Mouse (Mus musculus): ENCODE data around the gene Gtpbp3. TPM values are rescaled to one million over a fixed set of nuclear protein-coding genes. Genes with fewer than 3 reads are reported as not detected.

Gene Gtpbp3
- polyA plus RNA-seq, 1 experiment from 2014 or later, result 4.8 TPM

Other genes starting within 250 kb of the Gtpbp3 start
- 15.1 and 17.5 TPM in 2 replicates for gene Myo9b, start 215.4 kb upstream of the Gtpbp3 start, polyA plus RNA-seq (2014; fragmentation: Nextera tagmentation; extraction: Ambion mirVana)
- 62.1 and 64.4 TPM in 2 replicates for gene Haus8, start 215.2 kb upstream of the Gtpbp3 start, polyA plus RNA-seq (2014; fragmentation: Nextera tagmentation; extraction: Ambion mirVana)
- 78.0 and 81.0 TPM in 2 replicates for gene Use1, start 121.3 kb upstream of the Gtpbp3 start, polyA plus RNA-seq (2014; fragmentation: Nextera tagmentation; extraction: Ambion mirVana)
- gene Ocel1, start 116.8 kb upstream of the Gtpbp3 start, polyA plus RNA-seq (2014; fragmentation: Nextera tagmentation; extraction: Ambion mirVana), result 2.1 and 2.2 TPM in 2 replicates
- gene Nr2f6, start 106.1 kb upstream of the Gtpbp3 start, polyA plus RNA-seq (2014; fragmentation: Nextera tagmentation; extraction: Ambion mirVana), result 53.7 and 62.5 TPM in 2 replicates
- 2.9 and 4.3 TPM in 2 replicates for gene Ushbp1, start 92.3 kb upstream of the Gtpbp3 start, polyA plus RNA-seq (2014; fragmentation: Nextera tagmentation; extraction: Ambion mirVana)
- 93.6 and 111 TPM in 2 replicates for gene Babam1, start 91.2 kb upstream of the Gtpbp3 start, polyA plus RNA-seq (2014; fragmentation: Nextera tagmentation; extraction: Ambion mirVana)
- gene Ankle1, start 82.1 kb upstream of the Gtpbp3 start, polyA plus RNA-seq (2014; fragmentation: Nextera tagmentation; extraction: Ambion mirVana), result 9.0 and 13.0 TPM in 2 replicates
- gene Abhd8, start 24.4 kb upstream of the Gtpbp3 start, polyA plus RNA-seq (2014; fragmentation: Nextera tagmentation; extraction: Ambion mirVana), result 30.1 and 37.4 TPM in 2 replicates
- gene Mrpl34, start 23.1 kb upstream of the Gtpbp3 start, polyA plus RNA-seq (2014; fragmentation: Nextera tagmentation; extraction: Ambion mirVana), result 180 and 185 TPM in 2 replicates
- gene Dda1, start 18.9 kb upstream of the Gtpbp3 start, polyA plus RNA-seq (2014; fragmentation: Nextera tagmentation; extraction: Ambion mirVana), result 105 and 115 TPM in 2 replicates
- gene Ano8, start 2.1 kb upstream of the Gtpbp3 start, polyA plus RNA-seq (2014; fragmentation: Nextera tagmentation; extraction: Ambion mirVana), result 3.1 and 3.2 TPM in 2 replicates
- gene Plvap, start 23.6 kb downstream of the Gtpbp3 start, polyA plus RNA-seq (2014; fragmentation: Nextera tagmentation; extraction: Ambion mirVana), result 48.8 and 50.3 TPM in 2 replicates
- gene Ccdc194, start 37.6 kb downstream of the Gtpbp3 start, polyA plus RNA-seq (2014; fragmentation: Nextera tagmentation; extraction: Ambion mirVana), result 0.15 and 0.31 TPM in 2 replicates
- 3.5 and 4.3 TPM in 2 replicates for gene Bst2, start 49.4 kb downstream of the Gtpbp3 start, polyA plus RNA-seq (2014; fragmentation: Nextera tagmentation; extraction: Ambion mirVana)
- 53.4 and 62.2 TPM in 2 replicates for gene Mvb12a, start 54.8 kb downstream of the Gtpbp3 start, polyA plus RNA-seq (2014; fragmentation: Nextera tagmentation; extraction: Ambion mirVana)
- gene Tmem221, start 70.8 kb downstream of the Gtpbp3 start, polyA plus RNA-seq (2014; fragmentation: Nextera tagmentation; extraction: Ambion mirVana), result 0.13 and 0.31 TPM in 2 replicates
- 0.17 TPM in 1 of 2 replicates, not detected in the other for gene Nxnl1, start 78.5 kb downstream of the Gtpbp3 start, polyA plus RNA-seq (2014; fragmentation: Nextera tagmentation; extraction: Ambion mirVana)
- gene Slc27a1, start 80.8 kb downstream of the Gtpbp3 start, polyA plus RNA-seq (2014; fragmentation: Nextera tagmentation; extraction: Ambion mirVana), result 11.2 and 14.4 TPM in 2 replicates
- gene Pgls, start 104.1 kb downstream of the Gtpbp3 start, polyA plus RNA-seq (2014; fragmentation: Nextera tagmentation; extraction: Ambion mirVana), result 231 and 237 TPM in 2 replicates
- 2.6 and 2.7 TPM in 2 replicates for gene Fam129c, start 109.5 kb downstream of the Gtpbp3 start, polyA plus RNA-seq (2014; fragmentation: Nextera tagmentation; extraction: Ambion mirVana)
- gene Colgalt1, start 122.9 kb downstream of the Gtpbp3 start, polyA plus RNA-seq (2014; fragmentation: Nextera tagmentation; extraction: Ambion mirVana), result 45.2 and 48.2 TPM in 2 replicates
- 1.2 and 1.7 TPM in 2 replicates for gene Unc13a, start 183.7 kb downstream of the Gtpbp3 start, polyA plus RNA-seq (2014; fragmentation: Nextera tagmentation; extraction: Ambion mirVana)
- 1.2 and 1.9 TPM in 2 replicates for gene Jak3, start 188.2 kb downstream of the Gtpbp3 start, polyA plus RNA-seq (2014; fragmentation: Nextera tagmentation; extraction: Ambion mirVana)
- gene Insl3, start 201.1 kb downstream of the Gtpbp3 start, polyA plus RNA-seq (2014; fragmentation: Nextera tagmentation; extraction: Ambion mirVana), result 0.42 TPM in 1 of 2 replicates, not detected in the other
- gene B3gnt3, start 213.7 kb downstream of the Gtpbp3 start, polyA plus RNA-seq (2014; fragmentation: Nextera tagmentation; extraction: Ambion mirVana), result 0.47 and 0.58 TPM in 2 replicates
- gene Fcho1, start 237.6 kb downstream of the Gtpbp3 start, polyA plus RNA-seq (2014; fragmentation: Nextera tagmentation; extraction: Ambion mirVana), result 3.8 and 5.0 TPM in 2 replicates

Measured in embryonic facial prominence, embryonic 11.5 days (tissue).